Mouse (Mus musculus): ENCODE data around the gene Tpx2. TPM values are rescaled to one million over a fixed set of nuclear protein-coding genes. Genes with fewer than 3 reads are reported as not detected.
A peak's percentile ranks its signal among the peaks of the same experiment; 100 is the strongest.

Gene Tpx2
- total and polyA plus RNA-seq, 3 experiments = 16.7 to 257 (median 142) TPM

DNA sequence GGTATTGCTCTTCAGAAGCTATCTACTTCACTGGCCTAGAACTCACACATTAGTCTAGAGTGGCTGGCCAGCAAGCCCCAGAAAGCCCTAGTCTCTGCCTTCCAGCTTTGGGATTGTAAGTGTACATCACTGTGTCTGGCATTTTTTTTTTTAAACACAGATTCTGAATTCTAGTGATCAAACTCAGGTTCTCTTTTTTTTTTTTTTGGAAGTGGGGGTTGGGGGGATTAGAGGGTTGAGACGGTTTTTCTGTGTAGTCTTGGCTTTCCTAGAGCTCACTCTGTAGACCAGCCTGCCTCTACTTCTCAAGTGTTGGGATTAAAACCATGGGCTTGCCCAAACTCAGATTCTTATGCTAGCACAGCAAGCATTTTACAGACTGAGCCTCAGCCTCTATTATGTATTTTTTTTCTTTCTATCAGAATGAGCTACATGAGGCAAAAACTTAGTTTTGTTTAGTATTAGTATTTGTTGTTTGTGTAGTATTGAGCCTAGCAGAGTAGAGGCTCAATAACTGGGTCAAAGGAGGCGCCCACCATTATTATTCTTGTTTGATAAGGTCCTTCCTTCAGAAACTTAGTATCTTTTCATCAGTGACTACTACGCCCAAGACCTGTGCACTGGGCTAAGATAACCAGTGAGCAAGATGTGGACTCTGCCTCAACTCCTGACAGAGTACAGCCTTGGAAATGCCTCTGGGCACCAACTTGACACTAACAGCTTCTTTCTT is 23.2 kb upstream of the Tpx2 start:
- Histone ChIP-seq H3K27me3 (ENCODE audit: insufficient read depth, low read length) (no peaks in the 10 kb centered on the region), H3K4me1 (ENCODE audit: insufficient read depth, low read depth, low read length) (peaks cover 92% of the 10 kb centered on the region), H3K36me3 (replicated peaks) (peaks cover 75% of the 10 kb centered on the region), H3K9me3 (replicated peaks) (no peaks in the 10 kb centered on the region), H3K4me3 (ENCODE audit: low read depth, low read length) (no peak overlapping the region; the same call in 1 of the 2 replicates)
- DNase-seq (ENCODE audit: low spot score) (no peak), ATAC-seq (ENCODE audit: extremely low read depth, insufficient number of reproducible peaks, low FRiP score, poor library complexity, severe bottlenecking) (peak; percentile 29; the same call in 1 of the 2 replicates)
- TF ChIP-seq TAL1 (conservative IDR thresholded peaks at IDR 0.05; ENCODE audit: low read depth, low read length) = no peak
- TF ChIP-seq GATA1 (IDR thresholded peaks at IDR 0.05; ENCODE audit: borderline replicate concordance, low read length) = no peak
- no peak for TF ChIP-seq POLR2AphosphoS5 (IDR thresholded peaks at IDR 0.05; ENCODE audit: insufficient replicate concordance, low read depth, low read length)
- no peak for TF ChIP-seq GATA2 (IDR thresholded peaks at IDR 0.05; ENCODE audit: borderline replicate concordance, low read depth, low read length)
- no peak for TF ChIP-seq CTCF (IDR thresholded peaks at IDR 0.05; ENCODE audit: low read depth, low read length)

DNA sequence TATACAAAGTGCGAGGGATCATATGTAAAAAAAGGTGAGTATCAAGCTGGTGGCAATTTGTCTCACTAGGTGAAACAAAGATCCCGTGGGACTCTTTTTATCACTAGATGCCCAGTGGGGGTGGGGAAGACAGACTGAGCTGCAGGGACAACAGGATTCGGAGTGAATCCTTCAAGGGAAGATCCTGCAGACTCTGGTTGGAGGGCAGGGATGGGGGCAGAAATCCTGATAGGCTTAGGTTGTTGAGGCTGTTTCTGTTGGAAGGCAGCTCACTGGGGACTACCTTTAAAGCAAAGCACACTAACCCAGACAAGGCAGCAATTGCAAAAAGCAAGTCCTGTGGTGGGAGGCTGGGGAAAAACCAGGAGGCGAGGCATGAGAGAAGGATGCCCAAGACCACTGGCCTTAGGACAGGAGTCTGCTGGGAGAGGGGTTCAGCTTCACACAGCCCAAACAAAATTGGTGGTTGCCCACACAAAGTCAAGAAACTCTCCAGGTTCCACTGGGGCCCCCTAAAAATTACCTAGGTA is 22.5 kb upstream of the Tpx2 start:
- ATAC-seq (ENCODE audit: extremely low read depth, insufficient number of reproducible peaks, low FRiP score, poor library complexity, severe bottlenecking) (no peak), DNase-seq (ENCODE audit: low spot score) (no peak)
- H3K36me3 ChIP-seq (replicated peaks) = peaks cover 70% of the 10 kb centered on the region
- no peaks in the 10 kb centered on the region for H3K9me3 ChIP-seq (replicated peaks)
- no peak for TF ChIP-seq GATA2 (IDR thresholded peaks at IDR 0.05; ENCODE audit: borderline replicate concordance, low read depth, low read length)
- no peak overlapping the region; the same call in 1 of the 2 replicates for H3K4me3 ChIP-seq (ENCODE audit: low read depth, low read length)
- H3K4me1 ChIP-seq (ENCODE audit: insufficient read depth, low read depth, low read length) = peaks cover 92% of the 10 kb centered on the region
- no peaks in the 10 kb centered on the region for H3K27me3 ChIP-seq (ENCODE audit: insufficient read depth, low read length)

DNA sequence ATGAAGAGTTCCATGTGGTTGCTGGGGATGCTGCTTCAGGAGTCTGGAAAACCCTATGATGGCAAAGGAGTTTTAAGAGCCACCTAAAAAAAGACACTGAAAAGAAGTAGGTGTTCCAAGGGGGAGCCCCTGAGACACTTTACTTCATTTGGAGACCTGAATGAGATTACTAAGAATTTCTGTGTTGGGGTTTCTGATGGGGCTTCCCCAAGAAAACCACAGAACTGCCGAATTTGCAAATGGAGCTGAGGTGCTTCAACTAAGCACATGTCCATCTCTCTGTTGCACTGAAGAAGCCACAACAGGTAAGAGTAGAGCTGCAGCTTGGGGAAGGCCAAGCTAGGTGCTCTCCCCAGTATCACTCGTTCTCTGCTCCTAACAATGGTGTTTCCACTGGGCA is 22.1 kb upstream of the Tpx2 start:
- Histone ChIP-seq H3K4me1 (ENCODE audit: insufficient read depth, low read depth, low read length) (peaks cover 87% of the 10 kb centered on the region), H3K36me3 (replicated peaks) (peaks cover 66% of the 10 kb centered on the region), H3K4me3 (ENCODE audit: low read depth, low read length) (no peak overlapping the region), H3K27me3 (ENCODE audit: insufficient read depth, low read length) (no peaks in the 10 kb centered on the region), H3K9me3 (replicated peaks) (no peaks in the 10 kb centered on the region)
- no peak for DNase-seq (ENCODE audit: low spot score)
- no peak for ATAC-seq (ENCODE audit: extremely low read depth, insufficient number of reproducible peaks, low FRiP score, poor library complexity, severe bottlenecking)
- no peak for TF ChIP-seq GATA1 (IDR thresholded peaks at IDR 0.05; ENCODE audit: borderline replicate concordance, low read length)
- TF ChIP-seq TAL1 (conservative IDR thresholded peaks at IDR 0.05; ENCODE audit: low read depth, low read length) = no peak
- TF ChIP-seq GATA2 (IDR thresholded peaks at IDR 0.05; ENCODE audit: borderline replicate concordance, low read depth, low read length) = no peak
- no peak for TF ChIP-seq CTCF (IDR thresholded peaks at IDR 0.05; ENCODE audit: low read depth, low read length)
- TF ChIP-seq POLR2AphosphoS5 (IDR thresholded peaks at IDR 0.05; ENCODE audit: insufficient replicate concordance, low read depth, low read length) = no peak

DNA sequence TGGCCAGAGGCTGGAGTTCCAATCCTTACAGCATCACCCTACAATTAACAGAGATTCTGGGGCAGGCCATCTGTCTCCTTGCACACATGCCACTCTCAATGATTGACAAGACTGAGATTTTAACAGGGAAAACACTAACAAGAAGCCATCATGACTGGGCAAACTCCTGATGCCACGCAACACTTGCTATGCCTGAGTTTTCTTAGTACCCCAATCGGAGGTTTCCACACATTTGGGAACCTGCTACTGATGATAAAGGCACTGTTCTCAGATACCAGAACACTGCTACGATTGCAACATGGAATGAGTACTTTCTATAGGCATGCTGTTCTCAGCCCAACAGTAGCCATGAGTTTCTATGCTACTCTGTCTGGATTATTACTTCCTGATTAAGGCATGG is 21.3 kb upstream of the Tpx2 start:
- Histone ChIP-seq H3K4me1 (ENCODE audit: insufficient read depth, low read depth, low read length) (peaks cover 80% of the 10 kb centered on the region), H3K9me3 (replicated peaks) (no peaks in the 10 kb centered on the region), H3K4me3 (ENCODE audit: low read depth, low read length) (no peak overlapping the region; the same call in 1 of the 2 replicates), H3K27me3 (ENCODE audit: insufficient read depth, low read length) (no peaks in the 10 kb centered on the region), H3K36me3 (replicated peaks) (peaks cover 58% of the 10 kb centered on the region)
- ATAC-seq (ENCODE audit: extremely low read depth, insufficient number of reproducible peaks, low FRiP score, poor library complexity, severe bottlenecking) (no peak), DNase-seq (ENCODE audit: low spot score) (no peak)
- TF ChIP-seq TAL1 (conservative IDR thresholded peaks at IDR 0.05; ENCODE audit: low read depth, low read length) (no peak), POLR2AphosphoS5 (IDR thresholded peaks at IDR 0.05; ENCODE audit: insufficient replicate concordance, low read depth, low read length) (no peak), GATA2 (IDR thresholded peaks at IDR 0.05; ENCODE audit: borderline replicate concordance, low read depth, low read length) (no peak), CTCF (IDR thresholded peaks at IDR 0.05; ENCODE audit: low read depth, low read length) (no peak), GATA1 (IDR thresholded peaks at IDR 0.05; ENCODE audit: borderline replicate concordance, low read length) (no peak)

DNA sequence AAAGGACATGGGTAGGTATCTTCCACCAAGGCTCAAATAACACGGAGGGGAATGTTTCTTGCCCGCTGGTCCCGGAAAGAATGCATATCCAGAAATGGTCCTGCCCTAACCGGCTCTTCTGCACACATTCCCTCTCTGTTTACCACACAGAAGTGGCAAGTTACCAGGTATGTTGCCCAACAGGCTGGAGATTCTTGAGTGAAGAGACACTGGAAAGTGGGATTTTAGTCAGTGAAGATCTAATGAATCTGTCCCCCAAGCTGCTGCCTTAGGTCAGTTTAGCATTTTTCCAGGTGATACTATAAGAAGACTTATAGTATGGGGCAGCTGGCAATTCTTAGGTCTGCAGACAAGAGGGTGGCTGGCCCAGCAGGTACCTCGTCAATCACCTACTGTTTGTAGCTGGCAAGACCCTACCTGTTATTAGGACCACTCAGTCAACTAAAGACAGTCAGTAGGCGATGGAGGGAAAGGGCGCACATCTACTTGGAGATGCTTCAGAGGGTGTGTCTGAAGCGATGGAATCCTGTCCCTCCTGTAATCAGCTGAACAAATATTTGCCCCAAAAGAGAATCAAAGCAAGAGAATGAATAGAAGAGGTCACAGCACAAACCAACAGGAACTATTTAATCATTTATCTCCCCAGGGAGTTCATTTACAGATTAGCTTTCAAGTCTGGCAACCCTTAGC is 20.3 kb upstream of the Tpx2 start:
- DNase-seq (ENCODE audit: low spot score) = no peak
- Histone ChIP-seq H3K27me3 (ENCODE audit: insufficient read depth, low read length) (no peaks in the 10 kb centered on the region), H3K36me3 (replicated peaks) (peaks cover 49% of the 10 kb centered on the region), H3K4me1 (ENCODE audit: insufficient read depth, low read depth, low read length) (peaks cover 76% of the 10 kb centered on the region), H3K9me3 (replicated peaks) (no peaks in the 10 kb centered on the region), H3K4me3 (ENCODE audit: low read depth, low read length) (no peak overlapping the region)
- no peak for TF ChIP-seq POLR2AphosphoS5 (IDR thresholded peaks at IDR 0.05; ENCODE audit: insufficient replicate concordance, low read depth, low read length)
- TF ChIP-seq CTCF (IDR thresholded peaks at IDR 0.05; ENCODE audit: low read depth, low read length) = no peak
- TF ChIP-seq TAL1 (conservative IDR thresholded peaks at IDR 0.05; ENCODE audit: low read depth, low read length) = no peak
- TF ChIP-seq GATA2 (IDR thresholded peaks at IDR 0.05; ENCODE audit: borderline replicate concordance, low read depth, low read length) = no peak
- no peak for TF ChIP-seq GATA1 (IDR thresholded peaks at IDR 0.05; ENCODE audit: borderline replicate concordance, low read length)
- no peak for ATAC-seq (ENCODE audit: extremely low read depth, insufficient number of reproducible peaks, low FRiP score, poor library complexity, severe bottlenecking)

DNA sequence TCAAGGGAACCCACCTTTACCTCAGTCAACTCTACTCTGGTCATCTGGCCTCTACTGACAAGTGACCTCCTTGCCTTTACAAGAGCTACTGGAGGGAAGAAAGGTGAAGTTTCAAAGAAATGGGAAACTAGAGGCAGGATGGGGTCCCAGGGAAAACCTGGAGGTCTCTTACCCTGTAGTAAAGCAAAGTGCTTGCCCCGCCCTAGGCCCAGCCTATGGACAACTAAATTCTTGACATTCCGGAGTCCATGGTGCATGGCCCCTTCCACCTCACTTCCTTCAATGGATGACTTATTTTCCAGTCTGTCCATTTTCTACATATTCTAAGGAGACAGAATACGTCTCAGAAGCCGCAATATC is 19.8 kb upstream of the Tpx2 start:
- Histone ChIP-seq H3K4me3 (ENCODE audit: low read depth, low read length) (no peak overlapping the region), H3K36me3 (replicated peaks) (peaks cover 47% of the 10 kb centered on the region), H3K27me3 (ENCODE audit: insufficient read depth, low read length) (no peaks in the 10 kb centered on the region), H3K4me1 (ENCODE audit: insufficient read depth, low read depth, low read length) (peaks cover 76% of the 10 kb centered on the region), H3K9me3 (replicated peaks) (no peaks in the 10 kb centered on the region)
- DNase-seq (ENCODE audit: low spot score) (no peak), ATAC-seq (ENCODE audit: extremely low read depth, insufficient number of reproducible peaks, low FRiP score, poor library complexity, severe bottlenecking) (no peak)
- TF ChIP-seq TAL1 (conservative IDR thresholded peaks at IDR 0.05; ENCODE audit: low read depth, low read length) (no peak), CTCF (IDR thresholded peaks at IDR 0.05; ENCODE audit: low read depth, low read length) (no peak), GATA2 (IDR thresholded peaks at IDR 0.05; ENCODE audit: borderline replicate concordance, low read depth, low read length) (no peak), POLR2AphosphoS5 (IDR thresholded peaks at IDR 0.05; ENCODE audit: insufficient replicate concordance, low read depth, low read length) (no peak), GATA1 (IDR thresholded peaks at IDR 0.05; ENCODE audit: borderline replicate concordance, low read length) (no peak)
